Mouse (Mus musculus): ENCODE data around the gene Spop. TPM values are rescaled to one million over a fixed set of nuclear protein-coding genes. Genes with fewer than 3 reads are reported as not detected.

Gene Spop
- polyA plus RNA-seq, 1 experiment: 94.8 TPM

DNA sequence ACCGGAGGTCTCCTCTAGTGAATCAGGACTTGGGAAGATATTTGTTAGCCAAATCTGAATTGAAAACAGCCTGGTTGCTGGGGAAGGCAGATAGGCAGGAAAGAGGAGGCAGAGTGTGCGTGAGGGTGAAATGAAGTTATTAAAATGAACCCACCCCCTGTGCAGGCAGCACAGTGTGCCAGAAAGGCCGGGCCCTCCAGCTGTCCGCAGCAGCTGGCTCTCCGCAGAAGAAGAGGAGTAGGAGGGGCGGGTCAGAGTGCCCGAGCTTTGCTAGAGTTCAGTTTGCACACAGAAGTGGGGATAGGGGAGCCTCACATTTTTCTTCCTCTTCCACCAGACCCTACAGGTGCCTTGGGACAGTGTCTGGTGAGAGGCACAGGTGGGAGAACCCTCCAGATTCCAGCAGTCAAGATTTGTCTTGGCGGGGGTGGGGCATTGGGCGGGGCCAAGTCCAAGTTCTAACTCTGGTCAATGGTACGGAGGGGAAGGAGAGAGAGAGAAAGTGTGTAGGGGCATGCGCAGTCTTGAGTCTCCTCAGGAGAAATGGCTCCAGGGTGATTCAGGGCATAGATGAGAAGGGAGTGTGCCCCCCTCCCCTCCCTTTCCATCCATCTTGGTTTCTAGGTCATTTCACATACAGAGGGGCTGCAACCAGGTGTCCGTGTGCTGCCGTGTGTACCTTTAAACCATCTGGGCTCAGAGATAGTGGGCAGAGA lies 94.5 kb downstream of the Spop start:
- Histone ChIP-seq H3K27ac (replicated peaks; ENCODE audit: low read depth, low read length) (no peak overlapping the region), H3K4me3 (ENCODE audit: insufficient read depth, low read depth, low read length) (peak overlapping the region; percentile 36; the same call in 1 of the 2 replicates), H3K4me1 (ENCODE audit: control insufficient read depth, insufficient read depth, insufficient read length, low read length) (no peaks in the 10 kb centered on the region)

DNA sequence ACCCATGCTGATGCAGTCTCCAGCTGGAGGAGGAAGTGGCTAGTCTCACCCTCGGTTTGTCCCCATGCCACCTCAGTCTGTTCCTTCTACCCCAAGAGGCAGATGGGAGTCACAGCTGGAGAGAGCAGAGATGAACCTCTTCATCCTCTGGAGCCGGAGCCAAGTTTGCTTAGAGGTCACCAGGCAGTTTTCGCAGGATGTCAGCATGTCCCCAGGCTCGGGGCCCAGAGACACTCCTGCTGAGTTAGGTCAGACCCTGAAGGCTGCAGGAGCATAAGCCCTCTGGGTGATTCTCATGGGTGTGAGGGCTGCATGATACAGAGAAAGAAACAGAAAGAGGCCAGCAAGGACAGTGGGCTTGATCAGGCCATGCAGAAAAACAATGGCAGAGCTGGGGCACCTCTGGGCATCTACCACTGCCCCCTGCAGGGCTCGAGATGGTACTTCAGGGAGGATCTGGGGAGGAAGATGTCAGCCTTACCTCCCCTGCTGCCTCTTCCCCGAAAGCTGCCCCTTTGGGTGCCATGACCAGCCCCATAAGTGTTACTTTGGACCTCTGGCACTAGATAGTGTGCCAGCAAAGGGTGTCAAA lies 95.3 kb downstream of the Spop start:
- no peaks in the 10 kb centered on the region for H3K4me1 ChIP-seq (ENCODE audit: control insufficient read depth, insufficient read depth, insufficient read length, low read length)
- no peak overlapping the region for H3K27ac ChIP-seq (replicated peaks; ENCODE audit: low read depth, low read length)
- H3K4me3 ChIP-seq (ENCODE audit: insufficient read depth, low read depth, low read length): no peak overlapping the region

DNA sequence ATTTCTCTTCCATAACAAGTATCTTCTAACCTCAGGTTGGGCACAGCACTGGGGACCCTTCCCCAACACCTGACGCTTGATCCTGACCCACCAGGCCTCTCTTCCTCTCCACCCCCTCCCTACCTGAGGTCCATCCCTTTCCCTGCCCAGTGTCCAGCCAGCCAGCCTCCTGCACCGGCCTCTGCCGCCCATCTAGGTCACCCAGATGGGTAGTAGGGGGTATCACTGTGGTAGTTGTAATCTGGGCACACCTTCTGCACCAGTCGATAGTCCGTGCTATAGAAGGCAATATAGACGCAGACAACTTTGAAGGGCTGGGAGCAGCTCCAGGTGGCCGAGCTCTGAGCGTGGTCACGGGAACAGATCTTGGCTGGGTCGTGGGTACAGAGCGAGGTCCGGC lies 96.8 kb downstream of the Spop start:
- no peaks in the 10 kb centered on the region for H3K4me1 ChIP-seq (ENCODE audit: control insufficient read depth, insufficient read depth, insufficient read length, low read length)
- no peak overlapping the region for H3K27ac ChIP-seq (replicated peaks; ENCODE audit: low read depth, low read length)
- H3K4me3 ChIP-seq (ENCODE audit: insufficient read depth, low read depth, low read length): no peak overlapping the region

DNA sequence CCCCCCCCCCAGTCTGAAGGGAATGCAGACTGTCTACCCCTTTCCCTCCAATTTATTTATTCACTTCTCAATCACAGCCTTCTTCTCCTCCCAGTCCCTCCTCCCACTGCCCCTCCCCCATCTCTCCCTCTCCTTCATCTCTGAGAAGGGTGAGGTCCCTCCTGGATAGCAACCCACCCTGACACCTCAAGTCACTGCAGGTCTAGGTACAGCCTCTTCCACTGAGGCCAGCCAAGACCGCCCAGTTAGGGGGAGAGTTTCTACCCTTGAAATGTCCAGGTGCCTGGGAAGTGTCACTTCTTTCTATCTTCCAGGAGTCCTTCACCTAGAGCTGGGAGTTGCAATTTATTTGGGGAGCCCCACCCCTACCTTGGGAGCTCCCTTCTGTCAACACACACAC lies 98.0 kb downstream of the Spop start:
- H3K27ac ChIP-seq (replicated peaks; ENCODE audit: low read depth, low read length): no peak overlapping the region

DNA sequence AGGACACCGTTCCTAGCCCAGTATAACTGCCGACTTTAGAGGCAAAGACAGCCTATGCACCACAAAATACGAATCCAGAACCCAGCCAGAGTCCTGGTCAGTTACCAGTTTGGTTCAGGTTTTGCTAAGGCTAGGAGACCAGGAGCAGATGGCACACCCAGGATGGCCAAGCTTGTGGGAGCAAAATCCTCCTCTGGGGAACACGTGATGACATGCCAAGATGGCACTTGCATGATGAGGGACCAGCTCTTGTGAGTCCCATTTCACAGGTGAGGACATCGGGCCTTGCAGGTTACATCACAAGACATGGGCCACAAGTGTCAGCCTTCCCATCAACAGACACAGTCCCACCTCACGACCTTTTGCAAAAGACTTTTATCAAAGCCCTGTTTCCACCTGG lies 98.5 kb downstream of the Spop start:
- Histone ChIP-seq H3K4me1 (ENCODE audit: control insufficient read depth, insufficient read depth, insufficient read length, low read length) (no peaks in the 10 kb centered on the region), H3K27ac (replicated peaks; ENCODE audit: low read depth, low read length) (no peak overlapping the region)

More for the DNA sequence above, 98.0 kb downstream of the Spop start:
- no peaks in the 10 kb centered on the region for H3K4me1 ChIP-seq (ENCODE audit: control insufficient read depth, insufficient read depth, insufficient read length, low read length)
- H3K4me3 ChIP-seq (ENCODE audit: insufficient read depth, low read depth, low read length): no peak overlapping the region

DNA sequence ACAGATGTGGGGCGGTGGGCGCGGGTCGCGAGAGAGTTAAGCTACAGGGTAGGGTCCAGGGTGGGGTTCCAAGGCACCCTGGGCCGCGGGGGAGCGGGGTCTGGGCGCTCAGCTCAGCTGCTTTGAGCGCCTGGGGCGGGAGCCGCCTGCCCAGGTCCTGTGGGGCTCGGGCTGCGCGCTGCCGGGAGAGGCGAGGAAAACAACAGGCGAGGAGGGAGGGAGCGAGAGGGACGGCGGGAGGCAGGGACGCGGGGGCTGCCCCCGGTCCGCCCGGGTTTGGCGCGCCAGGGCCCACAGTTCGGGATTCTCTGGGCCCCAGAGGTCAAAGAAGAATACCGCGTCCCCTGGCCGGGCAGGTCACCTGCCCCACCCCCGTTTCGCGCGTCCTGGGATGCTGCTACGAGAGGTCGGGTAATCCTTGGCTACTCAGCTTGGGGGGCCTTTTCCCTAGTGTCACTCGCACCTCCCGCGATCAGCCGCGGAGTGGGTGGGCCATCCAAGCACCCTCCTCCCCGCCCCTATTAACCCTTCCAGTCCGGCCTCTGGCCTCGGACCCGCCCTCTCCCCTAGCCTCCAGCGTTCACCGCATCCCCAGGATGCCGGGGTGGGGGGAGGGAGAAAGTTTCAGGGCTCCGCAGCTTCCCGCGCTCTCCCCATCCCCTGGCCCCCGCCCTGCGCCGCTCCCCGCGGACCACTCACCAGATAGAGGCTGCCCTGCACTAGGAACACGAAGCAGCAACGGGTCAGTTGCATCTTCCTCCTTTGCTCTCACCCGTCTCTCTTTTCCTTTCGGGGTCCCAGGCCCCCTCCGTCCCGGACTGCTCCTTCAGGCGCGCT lies 99.8 kb downstream of the Spop start:
- H3K4me3 ChIP-seq (ENCODE audit: insufficient read depth, low read depth, low read length): peak overlapping the region; percentile 53
- no peaks in the 10 kb centered on the region for H3K4me1 ChIP-seq (ENCODE audit: control insufficient read depth, insufficient read depth, insufficient read length, low read length)

More for the DNA sequence above, 98.5 kb downstream of the Spop start:
- H3K4me3 ChIP-seq (ENCODE audit: insufficient read depth, low read depth, low read length): no peak overlapping the region

DNA sequence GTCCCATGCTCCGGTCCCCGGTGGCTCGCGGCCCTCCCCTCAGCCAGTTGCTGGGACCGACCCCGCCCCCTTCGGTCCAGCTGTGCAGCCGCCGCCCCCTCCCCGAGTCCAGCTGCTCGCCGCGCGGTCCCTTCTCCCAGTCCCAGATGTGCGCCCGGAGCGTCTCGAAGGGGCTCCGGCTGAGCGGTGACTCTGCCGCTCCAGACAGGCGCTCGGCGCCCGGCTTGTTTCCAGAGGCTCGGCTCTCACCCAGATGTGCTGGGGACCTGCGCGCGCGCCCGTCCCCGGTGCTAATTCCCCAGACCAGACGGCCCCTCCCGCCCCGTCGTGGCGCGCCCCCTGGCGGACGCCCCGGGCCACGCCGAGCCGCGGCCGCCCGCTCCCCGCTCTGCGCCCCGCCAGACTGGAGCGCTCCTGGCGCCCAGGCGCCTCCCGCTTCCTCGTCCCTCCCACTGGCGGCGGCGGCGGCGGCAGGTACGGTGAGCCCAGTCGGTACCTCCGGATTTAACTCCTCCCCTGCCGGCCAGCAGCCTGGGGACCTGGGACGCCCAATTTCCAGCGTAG lies 100.5 kb downstream of the Spop start, which contains the start of gene Nxph3:
Nxph3 (minus strand) TSS at position 273 of the 564 bp plus-strand sequence.
- Histone ChIP-seq H3K4me1 (ENCODE audit: control insufficient read depth, insufficient read depth, insufficient read length, low read length) (no peaks in the 10 kb centered on the region), H3K4me3 (ENCODE audit: insufficient read depth, low read depth, low read length) (peak within 1 kb of the TSS; percentile 60), H3K27ac (replicated peaks; ENCODE audit: low read depth, low read length) (no peak within 1 kb of the TSS)

More for the DNA sequence above, 99.8 kb downstream of the Spop start:
- no peak overlapping the region for H3K27ac ChIP-seq (replicated peaks; ENCODE audit: low read depth, low read length)

DNA sequence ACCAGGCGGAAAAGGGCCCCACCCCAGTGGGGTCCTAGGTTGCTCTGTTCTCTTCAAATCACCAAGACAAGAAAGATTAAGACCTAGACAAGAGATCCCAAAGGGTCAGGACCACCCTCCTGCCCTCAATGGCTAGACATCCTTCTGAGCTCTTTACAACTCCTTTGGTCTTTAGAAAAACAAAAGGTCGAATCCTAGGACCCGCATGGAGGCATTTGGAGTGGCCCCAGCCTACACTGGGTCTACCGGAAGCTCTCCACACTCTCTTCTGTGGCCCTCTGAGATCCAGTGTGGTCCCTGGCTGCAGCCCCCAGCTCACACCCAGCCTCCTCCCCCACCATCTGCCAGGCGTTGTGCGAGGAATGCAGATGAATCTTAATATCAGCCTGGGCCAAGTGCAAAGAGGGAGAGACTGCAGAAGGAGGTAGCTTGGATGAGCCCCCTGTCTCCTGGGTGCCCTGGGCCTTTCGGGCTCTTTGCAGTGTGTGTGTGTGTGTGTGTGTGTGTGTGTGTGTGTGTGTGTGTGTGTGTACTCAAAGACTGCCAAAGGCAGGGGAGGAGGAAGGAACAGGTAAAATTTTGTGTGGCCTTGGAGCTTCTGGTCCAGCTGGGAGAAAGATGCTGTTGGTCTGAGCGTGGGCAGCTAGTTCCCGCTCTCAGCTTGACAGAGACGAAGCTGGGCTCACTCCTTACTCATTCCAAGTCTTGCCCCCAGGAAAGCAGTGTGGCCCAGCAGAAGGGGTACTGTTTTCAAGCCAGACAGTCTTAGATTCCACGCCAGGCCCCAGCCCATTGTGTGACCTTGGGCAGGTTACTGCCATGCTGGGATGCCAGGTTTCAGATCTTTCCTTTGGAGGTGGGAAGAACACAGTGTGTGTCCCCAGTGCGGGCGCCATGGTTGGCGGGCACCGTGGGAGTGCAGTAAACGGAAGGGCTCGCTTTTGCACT lies 101.8 kb downstream of the Spop start:
- no peaks in the 10 kb centered on the region for H3K4me1 ChIP-seq (ENCODE audit: control insufficient read depth, insufficient read depth, insufficient read length, low read length)
- H3K27ac ChIP-seq (replicated peaks; ENCODE audit: low read depth, low read length): no peak overlapping the region
- no peak overlapping the region for H3K4me3 ChIP-seq (ENCODE audit: insufficient read depth, low read depth, low read length)

DNA sequence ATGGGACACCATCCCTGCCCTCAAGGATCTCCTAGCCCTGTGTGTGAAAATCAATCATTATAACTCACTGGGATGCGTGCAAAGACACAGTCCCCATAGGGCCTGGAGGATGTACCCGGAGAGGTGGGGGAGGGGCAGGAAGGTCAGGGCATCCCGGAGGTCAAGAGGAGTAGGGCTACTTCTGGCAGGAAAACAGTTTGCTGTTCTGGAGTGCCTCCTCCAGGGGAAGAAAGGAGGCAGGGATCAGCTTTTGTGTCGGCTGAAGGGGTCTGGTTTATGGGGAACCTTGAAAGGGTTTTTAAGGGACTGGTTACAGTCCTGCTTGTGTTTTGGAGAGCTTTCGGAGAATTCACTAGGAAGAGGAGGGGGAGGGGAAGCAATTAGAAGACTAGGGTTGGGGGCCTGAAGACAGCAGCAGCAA lies 102.6 kb downstream of the Spop start:
- Histone ChIP-seq H3K4me1 (ENCODE audit: control insufficient read depth, insufficient read depth, insufficient read length, low read length) (no peaks in the 10 kb centered on the region), H3K27ac (replicated peaks; ENCODE audit: low read depth, low read length) (no peak overlapping the region), H3K4me3 (ENCODE audit: insufficient read depth, low read depth, low read length) (no peak overlapping the region)

DNA sequence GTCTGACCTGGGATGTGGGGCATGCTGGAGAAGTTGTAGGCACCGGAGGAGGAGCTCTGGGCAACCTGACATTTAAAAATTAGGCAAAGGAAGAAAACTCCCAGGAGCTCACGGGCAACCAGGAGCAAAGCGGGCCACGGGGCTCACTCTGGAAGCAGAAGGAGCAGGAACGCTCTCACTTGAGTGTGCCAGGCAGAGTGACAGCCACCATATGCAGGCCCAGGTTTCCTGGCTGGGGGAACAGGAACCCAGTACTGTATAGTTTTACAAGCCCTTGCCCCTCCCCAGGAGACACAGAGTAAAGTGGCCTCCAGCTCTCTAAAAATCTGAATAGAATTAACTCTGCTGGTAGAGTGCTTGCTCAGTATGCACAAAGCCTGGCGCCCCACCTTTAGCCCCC lies 103.3 kb downstream of the Spop start:
- H3K4me3 ChIP-seq (ENCODE audit: insufficient read depth, low read depth, low read length): no peak overlapping the region
- H3K4me1 ChIP-seq (ENCODE audit: control insufficient read depth, insufficient read depth, insufficient read length, low read length): no peaks in the 10 kb centered on the region
- H3K27ac ChIP-seq (replicated peaks; ENCODE audit: low read depth, low read length): no peak overlapping the region

DNA sequence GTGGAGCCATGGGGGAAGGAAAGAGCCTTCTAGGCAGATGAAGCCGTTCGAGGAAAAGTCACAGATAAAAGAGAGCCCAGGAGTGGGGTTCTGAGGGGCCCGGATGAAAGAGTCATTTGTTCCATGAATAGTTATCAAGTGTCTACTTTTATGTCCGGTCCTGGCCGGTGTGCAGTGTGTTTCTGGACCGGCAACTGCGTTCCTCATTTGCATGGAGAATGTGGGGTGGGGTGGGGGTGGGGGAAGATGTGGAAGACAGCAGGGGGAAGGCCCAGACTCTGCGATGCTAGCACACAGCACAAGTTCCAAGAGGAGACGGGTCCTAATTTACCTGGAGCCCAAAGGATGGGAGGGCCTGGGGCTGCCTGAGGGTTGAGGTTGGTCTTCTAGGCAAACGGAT lies 105.4 kb downstream of the Spop start:
- Histone ChIP-seq H3K27ac (replicated peaks; ENCODE audit: low read depth, low read length) (no peak overlapping the region), H3K4me1 (ENCODE audit: control insufficient read depth, insufficient read depth, insufficient read length, low read length) (no peaks in the 10 kb centered on the region), H3K4me3 (ENCODE audit: insufficient read depth, low read depth, low read length) (no peak overlapping the region)

DNA sequence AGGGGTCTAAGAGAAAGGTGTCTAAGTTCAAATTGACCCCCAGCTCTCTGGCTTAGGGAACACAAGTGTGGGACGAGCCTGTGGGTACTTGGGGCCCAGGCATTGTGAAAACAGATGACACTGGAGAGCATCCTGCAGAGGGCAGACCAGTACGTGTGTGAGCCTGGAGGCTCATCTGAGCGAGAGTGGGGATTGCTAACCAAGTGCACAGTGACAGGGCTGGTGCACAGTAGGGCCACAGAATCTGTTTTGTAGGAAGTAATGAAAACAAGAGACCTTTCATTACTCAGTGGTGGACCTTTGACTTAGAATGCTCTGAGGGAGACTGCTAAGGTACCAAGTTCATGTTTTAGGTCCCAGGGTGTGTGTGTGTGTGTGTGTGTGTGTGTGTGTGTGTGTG lies 106.1 kb downstream of the Spop start:
- Histone ChIP-seq H3K27ac (replicated peaks; ENCODE audit: low read depth, low read length) (no peak overlapping the region), H3K4me1 (ENCODE audit: control insufficient read depth, insufficient read depth, insufficient read length, low read length) (no peaks in the 10 kb centered on the region), H3K4me3 (ENCODE audit: insufficient read depth, low read depth, low read length) (no peak overlapping the region)

DNA sequence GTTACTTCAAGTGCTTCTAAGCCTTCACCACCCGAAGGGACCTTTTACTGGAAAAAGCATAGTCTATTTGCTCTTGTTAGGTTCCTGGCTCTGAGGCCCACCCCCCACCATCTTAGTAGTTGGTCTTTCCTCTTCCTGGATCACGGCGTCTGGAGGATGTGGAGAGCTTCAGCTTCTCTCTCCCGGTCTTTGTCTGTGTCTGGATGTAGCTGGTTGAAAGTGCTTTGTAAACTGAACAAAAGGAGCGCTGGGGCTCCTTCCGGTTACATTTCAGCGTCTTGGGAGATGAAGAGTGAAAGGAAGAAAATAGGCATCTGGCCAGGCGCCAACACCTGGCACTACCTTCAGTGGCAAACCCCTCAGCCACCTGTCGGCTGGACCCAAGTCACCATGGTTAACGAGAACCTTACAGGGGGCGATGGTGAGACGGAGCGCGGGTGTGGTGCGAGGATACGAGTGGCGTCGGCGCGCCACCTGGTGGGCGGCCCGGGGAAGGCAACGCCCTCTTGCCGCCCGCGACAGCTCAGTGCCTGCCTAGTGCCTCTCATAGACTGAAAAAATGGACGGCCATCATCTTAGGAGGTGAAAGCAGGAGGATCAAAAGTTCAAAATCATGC lies 106.7 kb downstream of the Spop start:
- Histone ChIP-seq H3K27ac (replicated peaks; ENCODE audit: low read depth, low read length) (no peak overlapping the region), H3K4me1 (ENCODE audit: control insufficient read depth, insufficient read depth, insufficient read length, low read length) (no peaks in the 10 kb centered on the region), H3K4me3 (ENCODE audit: insufficient read depth, low read depth, low read length) (peak overlapping the region; percentile 34; the same call in 1 of the 2 replicates)

DNA sequence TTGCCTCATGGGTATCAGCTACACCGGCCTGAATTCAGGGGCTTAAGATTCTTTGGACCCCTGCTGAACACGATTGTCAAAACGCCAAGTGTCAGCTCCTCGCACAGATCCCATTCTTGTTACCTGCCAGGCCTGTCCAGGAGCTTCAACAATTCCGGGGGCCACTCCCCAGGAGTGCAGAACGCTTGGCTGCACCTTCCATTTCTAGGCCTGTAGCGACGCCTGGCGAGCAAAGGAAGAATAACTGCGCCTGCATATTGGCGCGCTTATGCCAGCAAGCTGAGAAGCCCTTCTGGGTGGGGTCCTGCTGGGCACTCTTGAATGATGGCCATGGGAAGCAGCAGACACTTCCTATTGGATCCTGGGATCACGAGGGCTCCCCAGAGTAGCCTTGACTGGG lies 107.7 kb downstream of the Spop start:
- no peak overlapping the region for H3K27ac ChIP-seq (replicated peaks; ENCODE audit: low read depth, low read length)
- no peaks in the 10 kb centered on the region for H3K4me1 ChIP-seq (ENCODE audit: control insufficient read depth, insufficient read depth, insufficient read length, low read length)
- H3K4me3 ChIP-seq (ENCODE audit: insufficient read depth, low read depth, low read length): no peak overlapping the region

All from brown adipose tissue, adult 24 weeks (tissue).